Mouse (Mus musculus) ES-E14 (cell line): ENCODE results near the gene Dtd2. TPM values are rescaled to one million over a fixed set of nuclear protein-coding genes. Genes with fewer than 3 reads are reported as not detected.

Experiments
- DNase-seq: peaks from one replicate; pipeline ENCODE4 v3.0.0-alpha.2; 2013; ENCODE audit warnings: low read depth, low spot score
- H3K27ac ChIP-seq: 2 replicates; pipeline ENCODE4 v1.5.1; 2012; ENCODE audit warnings: low read depth, mild to moderate bottlenecking, low read length, moderate library complexity, mixed read lengths; ENCODE audit not compliant: poor library complexity, insufficient read depth, severe bottlenecking
- H3K36me3 ChIP-seq: 2 replicates; pipeline ENCODE4 v1.6.1; 2012; ENCODE audit warnings: mild to moderate bottlenecking, low read length, moderate library complexity, mixed read lengths; ENCODE audit not compliant: control insufficient read depth, poor library complexity, insufficient read depth, severe bottlenecking
- H3K4me1 ChIP-seq, 2 experiments: fragments of 150-350 bp in 1 of 2; sonication (generic) in 1 of 2; 2 replicates each; pipeline ENCODE4 v1.6.1; 2012; ENCODE audit warnings: low read length in 2 of 2, mild to moderate bottlenecking in 1 of 2, mixed read lengths in 1 of 2; ENCODE audit not compliant: control insufficient read depth in 2 of 2, insufficient read depth in 2 of 2, poor library complexity in 1 of 2
- H3K4me3 ChIP-seq, 2 experiments: fragments of 150-350 bp in 1 of 2; sonication (generic) in 1 of 2; 2 replicates each; pipeline ENCODE4 v1.5.1; 2012; ENCODE audit warnings: low read length in 2 of 2, low read depth in 1 of 2, mild to moderate bottlenecking in 1 of 2, mixed read lengths in 1 of 2; ENCODE audit not compliant: insufficient read depth in 1 of 2, poor library complexity in 1 of 2, severe bottlenecking in 1 of 2
- H3K9ac ChIP-seq: 2 replicates; pipeline ENCODE4 v1.6.1; 2012; ENCODE audit warnings: low read depth, mild to moderate bottlenecking, low read length, mixed read lengths; ENCODE audit not compliant: poor library complexity, insufficient read depth, severe bottlenecking
- H3K9me3 ChIP-seq: fragments of 150-350 bp; sonication (generic); 2 replicates; pipeline ENCODE4 v1.6.1; 2012; ENCODE audit warnings: low read depth, mild to moderate bottlenecking, low read length; ENCODE audit not compliant: control insufficient read depth, insufficient read depth
- CHD2 ChIP-seq: IDR thresholded peaks from 2 replicates; pipeline ENCODE4 v1.6.1; 2014; ENCODE audit warnings: mild to moderate bottlenecking, low read depth, low read length, inconsistent platforms
- HCFC1 ChIP-seq: IDR thresholded peaks from 2 replicates; pipeline ENCODE4 v1.6.1; 2012; ENCODE audit warnings: low read length, inconsistent platforms, borderline replicate concordance; ENCODE audit not compliant: insufficient read depth
- MAFK ChIP-seq: IDR thresholded peaks from 2 replicates; pipeline ENCODE4 v1.6.1; 2014; ENCODE audit warnings: mild to moderate bottlenecking, low read depth, low read length, inconsistent platforms; ENCODE audit not compliant: insufficient read depth
- ZC3H11A ChIP-seq: IDR thresholded peaks from 2 replicates; pipeline ENCODE4 v1.6.1; 2012; ENCODE audit warnings: low read depth, mild to moderate bottlenecking, inconsistent platforms, low read length, borderline replicate concordance
- ZNF384 ChIP-seq: IDR thresholded peaks from 2 replicates; pipeline ENCODE4 v1.6.1; 2012; ENCODE audit warnings: low read depth, low read length, inconsistent platforms
- in situ Hi-C, 2 experiments: fragments of 600-800 bp; cut with MboI; formaldehyde crosslinking; loops; one replicate each; pipeline ENCODE4 v1.15.1; 2025; ENCODE audit warnings: low sequenced_read_pairs in 2 of 2, inconsistent platforms in 1 of 2; ENCODE audit not compliant: unreplicated experiment in 2 of 2
- total RNA-seq: library from RNA; depleted of rRNA; stranded (reverse); fragments of 300-350 nt; gene quantifications from 2 replicates; pipeline ENCODE4 v1.2.3, GENCODE M21; 2012; rRNA removed

Dtd2 gene
- total RNA-seq, 1 experiment, result 11.9 TPM

DNA sequence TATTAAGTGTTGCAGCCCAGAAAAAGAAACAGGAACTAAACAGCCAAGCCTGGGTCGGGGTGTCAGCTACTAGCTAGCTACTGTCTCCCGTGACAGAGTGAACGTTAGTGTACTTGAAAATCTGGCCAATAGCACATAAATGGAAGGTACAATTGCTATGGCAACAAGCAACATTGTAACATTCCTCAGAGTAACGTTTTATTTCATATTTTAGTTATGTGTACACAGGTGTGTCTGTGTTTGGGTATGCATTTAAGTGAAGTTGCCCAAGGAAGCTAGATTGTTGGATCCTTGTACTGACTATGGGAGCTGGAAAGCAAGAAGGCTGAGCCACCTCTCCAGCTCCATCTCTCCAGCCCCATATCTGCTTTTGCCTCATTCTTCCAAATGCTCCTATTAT, 66.5 kb downstream of the Dtd2 start:
- Histone ChIP-seq H3K27ac (no peak overlapping the region), H3K9me3 (no peaks in the 10 kb centered on the region), H3K4me3 (no peak overlapping the region), H3K4me1 (no peaks in the 10 kb centered on the region), H3K36me3 (peaks cover 2% of the 10 kb centered on the region; the same call in 1 of the 2 replicates), H3K9ac (no peak overlapping the region)
- no peak for DNase-seq
- TF ChIP-seq CHD2, result no peak
- TF ChIP-seq HCFC1, result no peak
- TF ChIP-seq MAFK, result no peak
- no peak for TF ChIP-seq ZC3H11A
- TF ChIP-seq ZNF384, result no peak
- in situ Hi-C loops, result no loop called here

Other genes with a start within 250 kb of the Dtd2 start
- gene Hectd1, start 177.0 kb downstream of the Dtd2 start, total RNA-seq, result 38.2 and 45.1 TPM in 2 replicates
- 20.9 and 23.0 TPM in 2 replicates for gene Heatr5a, start 35.2 kb downstream of the Dtd2 start, total RNA-seq
- not detected in 2 replicates for gene Gpr33, start 21.6 kb upstream of the Dtd2 start, total RNA-seq
- gene Nubpl, start 91.2 kb upstream of the Dtd2 start, total RNA-seq, result 6.6 and 7.3 TPM in 2 replicates